Mouse (Mus musculus): Measurements from ENCODE around the gene Prss27.
"Not testable (repeated sequence)": the region's sequence is repeated elsewhere in the genome, so short reads cannot be mapped to it uniquely, and the experiment has no call there.

The Prss27 gene

GRCm38 (mm10) chr17:24035087-24035486 lies 2.9 kb upstream of the Prss27 start:
- DNase-seq (ENCODE audit: low spot score) = no peak

GRCm38 (mm10) chr17:24036954-24037353 lies 990 bp upstream of the Prss27 start:
- DNase-seq (ENCODE audit: low spot score) = no peak

DNA sequence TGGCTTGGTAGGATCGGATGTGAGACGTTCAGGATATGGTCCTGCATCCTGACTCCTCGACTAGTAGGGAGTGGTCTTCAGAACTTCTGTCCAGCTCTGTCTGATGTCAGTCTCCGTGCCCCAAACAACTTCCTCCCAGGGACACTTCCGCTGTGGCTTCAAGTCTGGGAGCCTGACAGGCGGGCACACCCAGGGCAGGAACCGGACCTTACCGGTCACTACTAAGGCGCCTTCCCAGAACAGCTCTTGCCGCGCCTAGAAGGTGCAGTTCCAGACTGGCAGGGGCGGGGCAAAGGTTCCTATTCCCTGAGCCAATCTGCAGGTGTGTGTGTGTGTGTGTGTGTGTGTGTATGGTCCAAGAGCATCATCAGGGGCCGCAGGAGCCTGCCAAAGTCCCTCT lies 584 bp upstream of the Prss27 start:
- no peak for DNase-seq (ENCODE audit: low spot score)

DNA sequence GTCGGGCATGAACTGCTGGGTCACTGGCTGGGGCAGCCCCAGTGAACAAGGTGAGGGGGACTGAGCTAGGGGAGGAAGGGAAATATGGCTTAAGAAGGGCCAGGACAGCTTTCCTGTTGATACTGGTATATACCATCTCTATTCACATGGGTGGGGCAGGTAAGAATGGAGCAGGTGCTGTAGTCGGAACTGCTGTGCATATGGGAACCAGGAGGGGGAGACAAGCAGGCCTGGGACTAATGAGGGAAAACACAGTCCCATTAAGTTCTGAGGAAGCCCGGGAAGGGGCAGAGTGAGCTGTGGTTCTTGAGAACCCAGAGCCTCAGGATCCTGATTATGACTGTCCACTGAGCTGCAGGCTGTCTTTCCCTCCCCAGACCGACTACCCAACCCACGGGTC lies 6.5 kb downstream of the Prss27 start:
- DNase-seq (ENCODE audit: low spot score) = no peak

DNA sequence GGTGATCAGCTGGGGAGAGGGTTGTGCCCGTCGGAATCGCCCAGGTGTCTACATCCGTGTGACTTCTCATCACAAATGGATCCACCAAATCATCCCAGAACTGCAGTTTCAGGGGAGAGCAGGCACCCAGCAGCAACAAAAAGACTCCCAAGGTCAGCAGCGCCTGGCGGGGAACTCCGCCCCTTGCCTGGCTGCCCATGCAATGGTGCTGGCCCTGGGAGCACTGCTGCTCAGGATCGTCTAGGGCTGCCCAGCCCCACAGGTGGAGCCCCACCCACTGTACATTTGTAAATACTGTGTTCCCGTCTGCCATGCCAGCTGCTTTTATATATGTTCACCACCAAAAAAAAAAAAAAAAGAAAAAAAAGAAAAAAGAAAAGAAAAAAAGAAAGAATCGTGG lies 7.7 kb downstream of the Prss27 start:
- DNase-seq (ENCODE audit: low spot score) = no peak

GRCm38 (mm10) chr17:24046026-24046425 lies 8.1 kb downstream of the Prss27 start:
- DNase-seq (ENCODE audit: low spot score) = no peak

DNA sequence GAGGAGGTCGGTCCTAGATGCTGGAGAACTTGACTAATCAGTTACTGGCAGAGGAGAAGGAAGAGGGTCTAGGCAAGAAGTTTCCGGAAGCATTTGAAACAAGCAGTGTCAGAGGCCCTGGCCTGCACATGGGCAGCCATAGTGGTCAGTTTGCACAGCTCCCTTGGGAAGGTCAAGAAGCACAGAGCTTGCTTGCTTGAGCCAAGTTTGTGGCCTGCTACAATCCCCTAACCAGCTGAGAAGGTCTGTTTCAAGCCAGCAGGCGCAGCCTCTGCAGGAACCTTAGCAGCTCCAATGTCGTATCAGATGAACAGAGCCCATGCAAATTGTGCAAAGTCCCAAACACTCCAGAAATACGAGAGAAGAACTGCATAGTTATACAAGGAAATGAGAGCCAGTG lies 10.1 kb downstream of the Prss27 start:
- no peak for DNase-seq (ENCODE audit: low spot score)

DNA sequence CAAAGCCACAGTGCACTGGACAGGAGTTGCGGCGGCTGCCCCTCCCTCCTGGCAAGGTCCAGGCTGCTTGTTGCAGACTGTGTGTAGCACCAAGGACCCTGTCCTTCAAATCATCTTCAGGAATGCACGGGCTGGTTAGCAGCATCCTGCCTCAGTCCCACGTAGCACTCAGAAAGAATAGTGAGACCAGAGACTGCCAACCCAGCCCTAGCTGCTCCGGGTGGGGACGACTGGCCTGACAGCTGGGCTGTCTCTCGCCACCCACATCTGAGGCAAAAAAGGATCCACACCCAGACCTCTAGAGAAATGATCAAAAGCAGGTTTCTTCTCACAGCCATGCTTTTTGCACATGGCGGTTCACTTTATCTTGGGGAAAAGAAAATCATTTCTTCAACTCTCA lies 11.1 kb downstream of the Prss27 start:
- no peak for DNase-seq (ENCODE audit: low spot score)

DNA sequence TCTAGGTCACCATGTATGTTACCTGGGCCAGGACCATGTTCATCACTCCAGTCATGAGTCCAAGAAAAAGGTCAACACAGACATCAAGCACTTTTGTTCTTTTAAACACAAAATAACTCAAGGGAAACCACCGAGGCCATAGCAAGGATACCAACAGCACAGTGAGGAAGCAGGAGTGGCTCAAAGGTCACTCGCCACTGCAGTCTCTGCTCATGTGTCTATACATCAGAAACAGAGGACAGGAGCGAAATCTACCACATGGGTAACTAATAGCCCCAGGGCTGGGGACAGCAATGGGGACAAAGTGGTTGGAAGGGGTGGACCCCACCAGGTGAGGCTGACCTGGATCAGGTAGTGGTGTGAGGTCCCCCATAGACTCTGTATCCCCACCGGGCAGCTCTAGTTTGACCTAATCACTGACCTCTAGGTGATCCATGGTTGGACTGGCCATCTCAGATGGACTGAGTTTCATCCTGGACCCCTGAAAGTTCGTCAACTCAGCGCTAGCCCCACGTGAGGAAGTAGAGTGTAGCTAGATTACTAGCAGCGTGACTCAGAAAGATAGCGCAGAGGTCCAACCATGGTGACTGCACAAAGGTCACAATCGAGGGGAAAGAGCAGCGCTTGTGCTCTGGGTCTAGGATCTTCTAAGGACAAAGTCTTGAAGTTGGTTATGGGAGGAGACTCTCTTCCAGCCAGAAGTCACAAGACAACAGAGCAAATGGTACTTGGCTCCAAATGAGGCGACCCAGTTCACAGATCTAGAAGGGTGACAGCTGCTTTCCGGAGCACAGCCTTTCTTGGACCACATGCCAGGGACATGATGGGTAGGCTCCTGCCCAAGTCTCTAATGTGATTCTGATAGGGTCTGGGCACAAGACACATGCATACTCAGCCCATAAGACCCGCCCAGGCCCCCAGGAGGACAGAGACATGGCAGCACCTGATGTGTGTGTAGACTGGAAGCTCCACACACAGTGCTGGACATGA lies 19.0 kb downstream of the Prss27 start:
- no peak for DNase-seq (ENCODE audit: low spot score)

DNA sequence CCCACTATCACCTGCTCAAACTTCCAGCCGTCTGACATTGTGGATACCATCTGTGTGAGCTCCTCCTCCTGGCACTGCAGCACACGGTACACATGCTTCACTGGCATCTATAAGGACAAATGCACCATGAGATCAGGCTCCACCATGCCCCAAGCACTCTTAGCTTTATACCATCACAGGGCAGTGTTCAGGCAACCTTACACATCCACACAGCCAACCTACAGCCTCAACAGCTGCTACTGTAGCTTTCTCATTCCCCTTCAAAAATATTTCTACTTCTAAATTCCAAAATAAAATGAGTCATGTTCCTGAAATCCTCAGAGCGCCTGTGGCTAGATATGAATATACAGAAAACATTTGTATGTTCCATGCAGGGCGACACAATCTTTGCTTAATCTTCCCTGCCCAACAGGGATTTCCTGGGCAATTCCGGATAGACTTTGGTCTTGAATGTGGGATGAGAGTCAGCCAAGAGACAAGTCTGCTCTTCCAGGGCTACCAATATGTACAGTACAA lies 19.8 kb downstream of the Prss27 start:
- no peak for DNase-seq (ENCODE audit: low spot score)

DNA sequence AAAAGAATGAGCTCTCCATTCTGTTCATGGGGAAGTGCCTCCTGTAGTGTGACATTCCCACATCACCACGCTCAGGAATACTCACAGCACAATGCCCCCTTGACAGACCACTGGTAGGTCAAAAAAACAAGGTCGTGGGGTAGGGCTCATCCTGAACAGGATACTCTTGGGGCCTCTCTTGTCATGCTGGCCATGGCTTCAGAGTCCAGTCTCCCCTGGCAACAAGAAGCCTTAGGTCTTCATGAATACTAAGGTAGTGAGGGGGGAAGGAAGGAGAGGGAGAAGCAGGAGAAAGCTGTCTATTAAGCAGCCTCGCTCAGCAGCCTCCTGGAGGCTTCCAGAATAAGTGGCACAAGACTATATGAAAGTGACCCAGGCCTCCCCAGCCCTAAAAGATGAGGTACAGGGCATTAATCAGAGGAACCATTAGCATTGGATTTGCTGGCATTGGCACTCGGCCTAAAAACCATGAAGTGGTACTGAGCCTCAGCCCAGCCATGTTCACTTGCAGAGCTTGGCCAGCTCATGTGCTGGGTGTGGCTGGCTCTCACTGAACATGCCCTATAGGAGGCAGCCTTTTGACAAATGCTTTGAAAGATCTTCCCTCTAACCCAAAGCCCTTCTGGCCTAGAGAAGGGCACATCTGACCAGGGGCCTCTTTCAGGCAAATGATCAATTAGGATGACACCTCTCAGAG lies 24.7 kb downstream of the Prss27 start:
- no peak for DNase-seq (ENCODE audit: low spot score)

DNA sequence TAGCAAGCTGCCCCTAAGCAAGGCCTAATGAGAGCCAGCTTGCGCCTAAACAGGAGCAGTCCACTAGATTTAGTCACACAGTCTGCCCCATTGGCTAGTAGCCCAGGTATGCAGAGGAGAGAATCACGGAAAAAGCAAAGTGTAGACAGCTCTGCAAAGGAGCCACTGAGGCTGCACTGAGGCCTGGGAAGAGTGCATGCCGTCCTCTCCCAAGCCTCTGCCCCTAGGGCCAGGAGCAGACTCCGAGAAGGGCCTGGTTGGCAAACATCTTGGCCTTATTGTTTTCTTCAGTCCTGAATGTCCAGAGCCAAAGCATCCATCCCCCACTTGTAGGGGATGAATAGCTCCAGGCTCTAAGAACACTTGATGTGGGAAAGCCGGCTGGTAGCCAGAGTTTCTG lies 30.3 kb downstream of the Prss27 start:
- DNase-seq (ENCODE audit: low spot score) = no peak

DNA sequence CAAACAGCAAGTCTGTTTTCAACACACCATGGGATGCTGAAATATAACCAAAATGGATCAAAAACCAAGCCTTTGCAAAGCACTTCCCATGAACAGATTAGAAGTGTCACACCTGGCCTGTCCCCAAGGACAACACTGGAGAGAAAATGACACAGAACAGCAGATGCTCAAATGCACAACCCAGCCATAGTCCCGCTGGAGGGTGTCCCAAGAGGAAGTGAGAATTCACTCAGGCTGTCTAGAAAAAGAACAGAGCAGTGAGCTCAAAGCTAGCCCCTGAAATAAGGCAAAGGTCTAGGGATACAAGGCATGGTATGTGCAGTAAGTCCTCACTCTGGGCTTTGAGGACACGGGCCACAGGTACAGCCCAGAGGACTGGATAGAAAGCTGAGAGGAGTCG lies 31.6 kb downstream of the Prss27 start:
- DNase-seq (ENCODE audit: low spot score) = no peak

DNA sequence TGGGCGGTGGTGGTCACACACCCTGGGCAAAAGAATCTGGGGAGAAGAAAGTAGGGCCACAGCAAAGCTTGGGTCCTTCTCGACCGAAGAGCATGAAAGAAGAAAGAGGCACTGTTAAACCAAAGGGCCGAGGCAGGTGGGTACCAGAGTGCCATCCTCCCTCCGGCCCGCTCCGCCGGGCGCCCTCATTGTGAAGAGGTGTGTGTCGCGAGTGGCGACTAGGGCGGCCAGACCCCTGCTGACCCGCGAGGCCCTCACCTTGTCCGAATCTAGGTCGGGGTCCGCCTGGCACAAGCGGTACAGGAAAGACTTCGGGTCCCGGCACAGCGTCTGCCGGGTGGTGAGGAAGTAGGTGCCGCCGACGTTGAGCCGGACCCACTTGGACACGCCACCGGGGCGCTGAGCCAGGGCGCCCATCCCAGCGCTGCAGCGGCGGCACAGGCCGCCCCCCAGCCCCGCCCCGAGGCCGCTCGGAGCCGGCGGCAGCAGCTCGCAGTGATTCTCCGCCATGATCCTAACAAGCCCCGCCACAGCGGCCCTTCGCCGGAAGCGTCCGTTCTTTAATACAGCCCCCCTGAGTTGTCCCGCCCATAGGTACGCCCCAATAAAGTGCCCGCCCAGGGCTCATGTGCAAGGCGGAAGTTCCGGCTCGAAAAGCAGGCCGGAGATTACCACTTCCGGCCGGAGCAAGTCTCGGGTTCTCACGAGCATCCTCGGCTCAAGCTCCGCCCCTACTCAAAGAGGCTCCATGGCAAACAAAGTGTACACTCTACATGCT lies 35.2 kb downstream of the Prss27 start, which contains the start of gene Kctd5:
TSS of gene Kctd5 (minus strand) at position 567 of the 778 bp plus-strand sequence.
- peak; percentile 93 for DNase-seq (ENCODE audit: low spot score)

DNA sequence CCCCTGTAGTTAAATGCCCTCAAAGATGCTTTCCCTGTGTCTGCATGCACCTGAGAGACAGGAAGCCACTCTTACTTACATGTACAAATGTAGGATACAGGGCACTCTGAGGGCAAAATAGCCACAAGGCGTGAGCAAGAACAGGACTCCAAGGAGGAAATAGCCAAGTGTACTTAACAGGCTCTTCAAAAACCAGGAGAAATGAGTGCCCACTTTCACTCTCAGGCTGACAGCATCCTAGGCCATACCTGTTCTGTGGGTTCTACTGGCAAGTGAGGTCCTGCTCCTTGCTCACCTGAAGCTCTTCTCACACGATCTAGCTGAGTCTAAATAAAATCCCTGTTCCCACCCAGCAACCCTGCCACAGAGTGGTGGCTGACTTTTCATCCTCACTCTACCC lies 39.2 kb downstream of the Prss27 start:
- DNase-seq (ENCODE audit: low spot score) = no peak

DNA sequence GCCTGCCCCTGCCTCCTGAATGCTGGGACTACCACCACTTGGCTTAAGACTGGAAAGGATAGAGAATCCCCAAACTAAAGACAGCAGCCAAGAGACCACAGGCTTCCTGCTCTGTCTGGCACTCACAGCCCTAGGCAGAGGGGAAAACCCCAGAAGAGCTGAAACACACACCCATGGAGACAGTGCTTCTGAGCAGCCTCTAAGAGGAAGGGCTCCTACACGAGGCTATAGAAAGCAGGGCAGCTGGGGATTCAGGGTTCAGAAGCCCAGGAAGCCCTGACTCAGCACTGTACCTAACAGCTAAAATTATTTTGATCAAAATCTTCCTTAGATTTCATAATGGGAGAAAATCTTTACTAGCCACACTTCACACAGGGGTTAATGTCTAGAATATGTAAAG lies 46.6 kb downstream of the Prss27 start:
- no peak for DNase-seq (ENCODE audit: low spot score)

DNA sequence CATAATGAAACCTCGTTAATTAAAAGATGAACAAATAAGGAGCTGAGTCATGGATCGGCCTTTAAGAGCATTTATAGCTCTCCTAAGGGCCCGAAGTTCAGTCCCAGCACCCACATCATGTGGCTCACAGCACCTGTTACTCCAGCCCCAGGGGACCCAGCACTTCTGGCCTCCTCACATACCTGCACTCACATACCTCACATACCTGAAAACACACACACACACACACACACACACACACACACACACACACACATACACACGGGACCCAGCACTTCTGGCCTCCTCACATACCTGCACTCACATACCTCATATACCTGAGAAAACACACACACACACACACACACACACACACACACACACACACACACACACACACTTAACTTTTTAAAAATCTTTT lies 48.5 kb downstream of the Prss27 start:
- DNase-seq (ENCODE audit: low spot score) = not testable (repeated sequence)

- no peak for DNase-seq (ENCODE audit: low spot score)
These were observed 52.6 kb downstream of the Prss27 start for GRCm38 (mm10) chr17:24090575-24090974.
